Mouse (Mus musculus): ENCODE data around the gene Usp7.

- no peak for TF ChIP-seq CTCF (IDR thresholded peaks at IDR 0.05)
- no peak for TF ChIP-seq EP300 (IDR thresholded peaks at IDR 0.05)
Measured at GRCm38 (mm10) chr16:8831241-8831640, 39.1 kb upstream of the Usp7 start.
